In the genomic region with DNA sequence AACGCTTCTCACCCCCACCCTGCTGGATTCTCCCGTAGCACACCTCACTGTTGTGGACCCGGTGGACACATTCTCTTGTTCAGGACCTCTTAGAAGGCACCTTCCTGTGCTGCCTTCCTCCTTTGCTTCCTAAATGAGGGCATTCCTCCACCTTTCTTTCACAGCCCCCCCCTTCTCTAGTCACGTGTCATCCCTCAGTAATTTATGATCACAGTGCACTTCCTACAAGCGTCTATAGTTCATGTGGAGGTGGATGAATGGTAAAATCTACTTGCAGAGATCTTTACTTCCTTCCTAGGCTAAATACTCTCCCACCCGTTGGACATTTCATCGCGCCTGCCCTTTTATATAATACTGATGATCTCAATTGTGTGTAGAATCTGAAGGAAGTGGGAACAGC, we compare ENCODE assay signal across 16 mouse cellular contexts. TPM values are rescaled to one million over a fixed set of nuclear protein-coding genes. Genes with fewer than 3 reads are reported as not detected.
"Had no signal": no experiment of that assay in that cellular context is flagged by ENCODE, and none has a peak within 500 bp of the region (broad histone marks: within the 10 kb centered on the region; RNA-seq: fewer than 3 reads in every experiment).

No protein-coding gene starts in this region.

- H3K27ac ChIP-seq: midbrain, embryonic 10.5 days; midbrain, embryonic 13.5 days; midbrain, embryonic 15.5 days; neural tube, embryonic 12.5 days had no signal

- H3K4me1 ChIP-seq: midbrain, embryonic 10.5 days; midbrain, embryonic 13.5 days; midbrain, embryonic 15.5 days; neural tube, embryonic 12.5 days had no signal

- H3K9me3 ChIP-seq: midbrain, embryonic 10.5 days; midbrain, embryonic 13.5 days; midbrain, embryonic 15.5 days; neural tube, embryonic 12.5 days had no signal

- DNase-seq: lung, adult 18-20 months; lung, embryonic 14.5 days; lung, postnatal 10 days; lung, postnatal 4 days; right cerebral cortex, postnatal 14 days; spleen, adult 18-20 months; thymus, adult 18-20 months; thymus, postnatal 14 days; thymus, postnatal 36 days had no signal

- H3K4me3 ChIP-seq: midbrain, embryonic 10.5 days; midbrain, embryonic 13.5 days; midbrain, embryonic 15.5 days; neural tube, embryonic 12.5 days had no signal

- H3K9ac ChIP-seq: lung, embryonic 14.5 days; midbrain, embryonic 13.5 days; midbrain, embryonic 15.5 days; neural tube, embryonic 12.5 days had no signal

- H3K4me2 ChIP-seq: lung, embryonic 14.5 days; midbrain, embryonic 13.5 days; midbrain, embryonic 15.5 days; neural tube, embryonic 12.5 days had no signal

- ATAC-seq: midbrain, embryonic 13.5 days; midbrain, embryonic 15.5 days had no signal

- H3K36me3 ChIP-seq: midbrain, embryonic 10.5 days; midbrain, embryonic 13.5 days; midbrain, embryonic 15.5 days; neural tube, embryonic 12.5 days had no signal

- H3K27me3 ChIP-seq: midbrain, embryonic 15.5 days; neural tube, embryonic 12.5 days had no signal

RNA-seq across cellular contexts. Expression of a gene that starts 9.0 kb away (rescaled TPM):
- total RNA-seq: megakaryocyte, adult 5-6 weeks; megakaryocyte-erythroid progenitor cell, adult 5-6 weeks; neutrophil, adult 5-6 weeks had no signal
